Comparison of ENCODE assay signal across 8 mouse cellular contexts in the genomic region with DNA sequence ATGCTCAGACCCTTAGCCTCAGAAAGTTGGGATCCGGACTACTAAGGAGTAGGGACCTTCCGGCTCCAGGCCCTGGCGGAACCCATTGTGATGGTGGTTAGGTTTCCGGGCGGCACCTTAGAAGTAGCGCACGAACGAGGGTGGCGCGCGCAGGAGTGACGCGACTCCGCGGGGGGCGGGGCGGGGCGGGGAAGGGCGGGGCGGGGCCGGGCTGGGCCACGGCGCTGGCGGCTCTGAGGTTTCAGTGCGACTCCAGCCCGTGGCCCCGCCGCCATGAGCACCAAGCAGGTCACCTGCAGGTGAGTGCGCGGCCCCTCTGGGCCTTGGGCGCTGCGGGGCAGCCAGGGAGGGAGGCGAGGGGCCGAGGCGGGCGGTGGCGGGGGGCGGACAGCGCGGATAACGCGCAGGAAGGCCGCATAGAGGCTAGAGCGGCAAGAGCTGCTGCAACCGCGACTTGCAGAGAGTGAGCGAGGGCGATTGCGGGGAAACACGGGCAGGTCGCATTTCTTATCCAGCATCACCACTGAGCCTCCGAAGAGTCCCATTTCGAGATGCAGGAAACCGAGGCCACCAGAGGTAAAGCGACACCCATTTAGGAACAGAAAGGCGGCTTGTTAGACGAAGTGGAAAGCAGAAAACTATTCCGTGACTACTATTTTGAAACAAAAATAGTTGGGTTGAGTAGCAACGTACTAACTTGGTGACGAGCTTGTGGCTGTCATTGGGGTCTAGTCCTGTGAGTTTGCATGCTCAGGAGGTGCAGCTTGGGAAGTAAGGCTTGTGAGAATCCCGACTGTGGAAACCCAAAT. TPM values are rescaled to one million over a fixed set of nuclear protein-coding genes. Genes with fewer than 3 reads are reported as not detected.
DNase-seq lines count a peak whose midpoint lies in the region; ATAC-seq and TF ChIP-seq lines count a peak whose summit lies in the region.

A gene (plus strand): TSS at position 188 of the 809 bp plus-strand sequence.

- H3K4me2 ChIP-seq in intestine, postnatal 0 days (replicated peaks; ENCODE audit: low read depth) = peak within 1 kb of the TSS; percentile 67
- peak within 1 kb of the TSS; percentile 34 for H3K4me2 ChIP-seq in limb, embryonic 11.5 days (ENCODE audit: low read depth, severe bottlenecking)
- peak within 1 kb of the TSS; percentile 65 for H3K4me2 ChIP-seq in midbrain, embryonic 13.5 days (replicated peaks)

- H3K9me3 ChIP-seq in embryonic facial prominence, embryonic 10.5 days = no peaks in the 10 kb centered on the region
- H3K9me3 ChIP-seq in intestine, postnatal 0 days (ENCODE audit: control insufficient read depth) = no peaks in the 10 kb centered on the region
- no peaks in the 10 kb centered on the region for H3K9me3 ChIP-seq in limb, embryonic 11.5 days (ENCODE audit: control insufficient read depth, low read length)
- no peaks in the 10 kb centered on the region for H3K9me3 ChIP-seq in midbrain, embryonic 13.5 days

- peaks cover 13% of the 10 kb centered on the region for H3K4me1 ChIP-seq in embryonic facial prominence, embryonic 10.5 days
- no peaks in the 10 kb centered on the region for H3K4me1 ChIP-seq in intestine, postnatal 0 days (replicated peaks; ENCODE audit: control insufficient read depth, insufficient read depth, low read length)
- H3K4me1 ChIP-seq in limb, embryonic 11.5 days (ENCODE audit: control insufficient read depth, insufficient read depth, low read length) = no peaks in the 10 kb centered on the region
- H3K4me1 ChIP-seq in midbrain, embryonic 13.5 days (replicated peaks) = peaks cover 18% of the 10 kb centered on the region
- H3K4me1 ChIP-seq in small intestine, adult 2 months (ENCODE audit: control insufficient read depth, insufficient read depth, insufficient read length, low read length) = peaks cover 6% of the 10 kb centered on the region; the same call in 1 of the 2 replicates

- H3K27ac ChIP-seq in embryonic facial prominence, embryonic 10.5 days (replicated peaks) = peak within 1 kb of the TSS; percentile 89
- peak within 1 kb of the TSS; percentile 46 for H3K27ac ChIP-seq in intestine, postnatal 0 days (ENCODE audit: low read depth, low read length)
- no peak within 1 kb of the TSS for H3K27ac ChIP-seq in limb, embryonic 11.5 days (replicated peaks; ENCODE audit: low read depth, low read length)
- peak within 1 kb of the TSS; percentile 77 for H3K27ac ChIP-seq in midbrain, embryonic 13.5 days
- H3K27ac ChIP-seq in small intestine, adult 2 months (ENCODE audit: insufficient read depth, low read depth, low read length) = 0 out of 2 replicates have a peak within 1 kb of the TSS, but pooled peaks have one; percentile 32

- peak; percentile 70; the same call in 1 of the 2 replicates for TF ChIP-seq POLR2A in small intestine, adult 2 months (IDR thresholded peaks at IDR 0.05; ENCODE audit: low read depth, low read length)

- peak within 1 kb of the TSS; percentile 97 for H3K4me3 ChIP-seq in embryonic facial prominence, embryonic 10.5 days
- H3K4me3 ChIP-seq in intestine, postnatal 0 days (ENCODE audit: low read depth, low read length) = peak within 1 kb of the TSS; percentile 86
- H3K4me3 ChIP-seq in limb, embryonic 11.5 days (ENCODE audit: low read depth, low read length) = peak within 1 kb of the TSS; percentile 72
- peak within 1 kb of the TSS; percentile 82 for H3K4me3 ChIP-seq in midbrain, embryonic 13.5 days (replicated peaks)
- H3K4me3 ChIP-seq in small intestine, adult 2 months (ENCODE audit: low read depth, low read length) = peak within 1 kb of the TSS; percentile 88

- peaks cover 17% of the 10 kb centered on the region for H3K36me3 ChIP-seq in embryonic facial prominence, embryonic 10.5 days (replicated peaks)
- 0 out of 2 replicates have a peak, but pooled peaks cover 5% of the 10 kb centered on the region for H3K36me3 ChIP-seq in intestine, postnatal 0 days (ENCODE audit: control insufficient read depth, insufficient read depth)
- H3K36me3 ChIP-seq in limb, embryonic 11.5 days (ENCODE audit: control insufficient read depth, insufficient read depth, low read length) = no peaks in the 10 kb centered on the region
- peaks cover 3% of the 10 kb centered on the region; the same call in 1 of the 2 replicates for H3K36me3 ChIP-seq in midbrain, embryonic 13.5 days
- H3K36me3 ChIP-seq in small intestine, adult 2 months (ENCODE audit: control insufficient read depth, insufficient read depth, low read length) = no peaks in the 10 kb centered on the region; the same call in 1 of the 2 replicates

- H3K9ac ChIP-seq in intestine, postnatal 0 days (ENCODE audit: low read depth, low read length) = peak within 1 kb of the TSS; percentile 75
- peak within 1 kb of the TSS; percentile 71 for H3K9ac ChIP-seq in limb, embryonic 11.5 days (ENCODE audit: low read length)
- H3K9ac ChIP-seq in midbrain, embryonic 13.5 days (replicated peaks) = peak within 1 kb of the TSS; percentile 86

- H3K27me3 ChIP-seq in embryonic facial prominence, embryonic 10.5 days (replicated peaks; ENCODE audit: low read depth, poor library complexity, severe bottlenecking) = no peaks in the 10 kb centered on the region
- H3K27me3 ChIP-seq in intestine, postnatal 0 days (replicated peaks; ENCODE audit: control insufficient read depth, insufficient read depth, low read length) = no peaks in the 10 kb centered on the region
- H3K27me3 ChIP-seq in limb, embryonic 11.5 days (ENCODE audit: control insufficient read depth, insufficient read depth, low read length) = no peaks in the 10 kb centered on the region
- no peaks in the 10 kb centered on the region for H3K27me3 ChIP-seq in midbrain, embryonic 13.5 days
- no peaks in the 10 kb centered on the region for H3K27me3 ChIP-seq in small intestine, adult 2 months (ENCODE audit: control insufficient read depth, insufficient read depth, low read length)

- under 1% methylated on average over 61 of the region's 61 CpGs for WGBS in embryonic facial prominence, embryonic 10.5 days
- under 1% methylated on average over 58 of the region's 61 CpGs for WGBS in intestine, postnatal 0 days
- WGBS in limb, embryonic 11.5 days = under 1% methylated on average over 55 of the region's 61 CpGs
- WGBS in midbrain, embryonic 13.5 days = under 1% methylated on average over 57 of the region's 61 CpGs
- under 1% methylated on average over 58 of the region's 61 CpGs for WGBS in small intestine, adult 2 months

- DNase-seq in 3134 (ENCODE audit: extremely low read depth, insufficient read length, low spot score) = peak; percentile 87
- peak; percentile 94 for DNase-seq in adrenal gland, postnatal 14 days
- DNase-seq in embryonic facial prominence, embryonic 10.5 days (ENCODE audit: low spot score) = peak; percentile 94
- peak; percentile 93 for DNase-seq in limb, embryonic 11.5 days (ENCODE audit: low spot score)

- no peak for TF ChIP-seq CTCF in intestine, postnatal 0 days (IDR thresholded peaks at IDR 0.05; ENCODE audit: low read depth)
- no peak for TF ChIP-seq CTCF in small intestine, adult 2 months (IDR thresholded peaks at IDR 0.05; ENCODE audit: extremely low read depth, insufficient read length, insufficient replicate concordance, low read depth, low read length)

- ATAC-seq in granulocyte monocyte progenitor cell, adult 5-6 weeks (replicated peaks; ENCODE audit: poor library complexity, severe bottlenecking) = peak; percentile 97
- ATAC-seq in intestine, postnatal 0 days = peak; percentile 95
- peak; percentile 93 for ATAC-seq in limb, embryonic 11.5 days (ENCODE audit: insufficient number of reproducible peaks, low FRiP score, low TSS enrichment, low read depth)
- ATAC-seq in midbrain, embryonic 13.5 days = peak; percentile 94

RNA-seq across cellular contexts. Expression of the gene that starts here (rescaled TPM):
- total RNA-seq in adrenal gland, postnatal 14 days (2021) = 36.2 and 36.6 TPM in 2 replicates
- 27.5 and 30.7 TPM in 2 replicates for polyA plus RNA-seq in embryonic facial prominence, embryonic 10.5 days (2016; fragmentation: Nextera tagmentation; extraction: Ambion mirVana)
- total RNA-seq in granulocyte monocyte progenitor cell, adult 5-6 weeks (2014; fragmentation: Nextera tagmentation) = 17.5 and 20.1 TPM in 2 replicates
- 18.8 and 32.8 TPM in 2 replicates for total RNA-seq in granulocyte monocyte progenitor cell, adult 5-6 weeks (2017)
- 13.4 and 14.5 TPM in 2 replicates for polyA plus RNA-seq in intestine, postnatal 0 days (2015; fragmentation: Nextera tagmentation; extraction: Ambion mirVana)
- 26.0 and 27.1 TPM in 2 replicates for polyA plus RNA-seq in limb, embryonic 11.5 days (2014; fragmentation: Nextera tagmentation; extraction: Ambion mirVana)
- polyA plus RNA-seq in midbrain, embryonic 13.5 days (2015; fragmentation: Nextera tagmentation; extraction: Ambion mirVana) = 29.4 and 31.1 TPM in 2 replicates
- 50.1 and 60.8 TPM in 2 replicates for polyA plus RNA-seq in small intestine, adult 2 months (2012; rRNA removed)
